Comparison of ENCODE assay signal across 9 mouse cellular contexts in the genomic region with DNA sequence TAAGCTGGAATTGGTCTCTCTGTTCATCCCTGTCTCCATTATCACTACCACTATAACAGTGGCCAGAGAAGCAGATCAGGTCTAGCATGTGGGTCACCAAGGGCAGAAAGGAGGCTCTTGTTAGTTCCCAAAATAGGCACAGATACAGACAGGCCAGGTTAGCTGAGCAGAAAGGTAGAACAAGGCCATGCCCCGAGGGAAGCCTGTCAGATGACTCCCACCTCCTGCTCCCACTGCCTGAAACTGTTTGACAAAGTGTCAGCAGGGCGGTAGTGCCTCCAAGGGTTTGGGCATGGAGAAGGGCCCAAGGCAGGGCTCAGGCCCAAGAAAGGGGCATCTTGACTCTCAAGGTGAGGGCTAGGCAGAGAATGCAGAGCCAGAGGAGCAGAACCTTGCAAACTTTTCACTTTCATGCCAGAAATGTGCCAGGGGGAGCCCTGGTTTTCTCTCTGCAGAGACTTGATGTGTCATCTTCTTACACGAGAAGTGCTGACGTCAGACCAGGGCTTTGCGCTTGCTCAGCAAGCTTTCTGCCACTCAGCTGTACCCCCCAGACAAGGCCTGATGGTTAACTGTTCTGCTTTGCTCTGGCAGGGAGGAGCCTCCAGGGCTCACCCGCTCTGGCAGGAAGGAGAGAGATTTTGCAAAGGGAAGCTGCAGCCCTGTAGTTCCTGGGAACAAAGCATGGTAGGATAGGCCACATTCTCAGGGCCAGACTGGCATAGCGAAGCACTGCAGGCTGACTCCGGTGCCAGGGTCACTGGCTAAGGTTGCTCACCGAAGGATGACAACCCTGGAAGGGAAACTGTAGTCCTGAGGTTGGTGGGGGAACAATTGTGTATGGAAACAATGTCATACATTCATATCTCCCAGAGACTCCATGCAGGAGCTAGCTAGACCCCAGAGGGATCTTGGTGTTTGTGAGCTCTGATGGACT. TPM values are rescaled to one million over a fixed set of nuclear protein-coding genes. Genes with fewer than 3 reads are reported as not detected.
DNase-seq lines count a peak whose midpoint lies in the region; ATAC-seq and TF ChIP-seq lines count a peak whose summit lies in the region.
"Had no signal": no experiment of that assay in that cellular context is flagged by ENCODE, and none has a peak within 500 bp of the region (broad histone marks: within the 10 kb centered on the region; RNA-seq: fewer than 3 reads in every experiment).

No protein-coding gene starts in this region.

- TF ChIP-seq CTCF in intestine, postnatal 0 days (IDR thresholded peaks at IDR 0.05; ENCODE audit: low read depth), result no peak

- H3K4me1 ChIP-seq in intestine, embryonic 16.5 days (ENCODE audit: control insufficient read depth, insufficient read depth, low read length), result no peaks in the 10 kb centered on the region
- no peaks in the 10 kb centered on the region for H3K4me1 ChIP-seq in intestine, postnatal 0 days (replicated peaks; ENCODE audit: control insufficient read depth, insufficient read depth, low read length)

- peak; percentile 87 for DNase-seq in adrenal gland, postnatal 14 days
- peak; percentile 49 for DNase-seq in frontal cortex, postnatal 25 days (ENCODE audit: low spot score in 2 of 2)
- peak; percentile 44 to 66 for DNase-seq in kidney, postnatal 4 days
- peak; percentile 24 for DNase-seq in lung, postnatal 25 days (ENCODE audit: low spot score)
- DNase-seq in testis, postnatal 10 days (ENCODE audit: low spot score), result peak; percentile 47
- no peak for DNase-seq in urinary bladder, postnatal 10 days (ENCODE audit: low spot score)

- no peaks in the 10 kb centered on the region for H3K36me3 ChIP-seq in intestine, embryonic 16.5 days (ENCODE audit: control insufficient read depth, insufficient read depth, low read length)
- H3K36me3 ChIP-seq in intestine, postnatal 0 days (ENCODE audit: control insufficient read depth, insufficient read depth), result no peaks in the 10 kb centered on the region
- H3K36me3 ChIP-seq: limb, embryonic 13.5 days had no signal

- no peaks in the 10 kb centered on the region for H3K27me3 ChIP-seq in intestine, embryonic 16.5 days (replicated peaks; ENCODE audit: control insufficient read depth, insufficient read depth, low read length)
- H3K27me3 ChIP-seq in intestine, postnatal 0 days (replicated peaks; ENCODE audit: control insufficient read depth, insufficient read depth, low read length), result no peaks in the 10 kb centered on the region

- ATAC-seq in intestine, embryonic 16.5 days, result peak; percentile 69
- ATAC-seq in intestine, postnatal 0 days, result no peak

- WGBS in intestine, embryonic 16.5 days, result 62% methylated on average over 9 of the region's 9 CpGs
- 61% methylated on average over 9 of the region's 9 CpGs for WGBS in intestine, postnatal 0 days

- H3K4me2 ChIP-seq in intestine, embryonic 16.5 days (ENCODE audit: low read depth, low read length), result no peak overlapping the region
- no peak overlapping the region for H3K4me2 ChIP-seq in intestine, postnatal 0 days (replicated peaks; ENCODE audit: low read depth)
- H3K4me2 ChIP-seq: limb, embryonic 13.5 days had no signal

- no peaks in the 10 kb centered on the region for H3K9me3 ChIP-seq in intestine, embryonic 16.5 days (ENCODE audit: control insufficient read depth, low read length)
- H3K9me3 ChIP-seq in intestine, postnatal 0 days (ENCODE audit: control insufficient read depth), result no peaks in the 10 kb centered on the region
- H3K9me3 ChIP-seq: limb, embryonic 13.5 days had no signal

- H3K9ac ChIP-seq in intestine, embryonic 16.5 days (ENCODE audit: low read depth, low read length), result peak overlapping the region; percentile 4; the same call in 1 of the 2 replicates
- H3K9ac ChIP-seq in intestine, postnatal 0 days (ENCODE audit: low read depth, low read length), result no peak overlapping the region
- H3K9ac ChIP-seq: limb, embryonic 13.5 days had no signal

- no peak overlapping the region for H3K4me3 ChIP-seq in intestine, embryonic 16.5 days (ENCODE audit: low read length)
- H3K4me3 ChIP-seq in intestine, postnatal 0 days (ENCODE audit: low read depth, low read length), result no peak overlapping the region
- H3K4me3 ChIP-seq: limb, embryonic 13.5 days had no signal

- H3K27ac ChIP-seq in intestine, embryonic 16.5 days (ENCODE audit: low read length), result no peak overlapping the region
- H3K27ac ChIP-seq in intestine, postnatal 0 days (ENCODE audit: low read depth, low read length), result no peak overlapping the region
- H3K27ac ChIP-seq: limb, embryonic 13.5 days had no signal

RNA-seq across cellular contexts. Expression of gene Bcar3, which starts 7.3 kb away (rescaled TPM):
- polyA plus RNA-seq in intestine, embryonic 16.5 days (2015; fragmentation: Nextera tagmentation; extraction: Ambion mirVana), result 23.7 and 27.2 TPM in 2 replicates
- 33.5 and 33.8 TPM in 2 replicates for polyA plus RNA-seq in intestine, postnatal 0 days (2015; fragmentation: Nextera tagmentation; extraction: Ambion mirVana)
- total RNA-seq in adrenal gland, postnatal 14 days (2021), result 51.4 and 55.5 TPM in 2 replicates

RNA-seq across cellular contexts. Expression of gene Dnttip2, which starts 27.1 kb away (rescaled TPM):
- 62.6 and 69.2 TPM in 2 replicates for polyA plus RNA-seq in intestine, embryonic 16.5 days (2015; fragmentation: Nextera tagmentation; extraction: Ambion mirVana)
- polyA plus RNA-seq in intestine, postnatal 0 days (2015; fragmentation: Nextera tagmentation; extraction: Ambion mirVana), result 42.4 and 44.9 TPM in 2 replicates
- 42.9 and 44.7 TPM in 2 replicates for total RNA-seq in adrenal gland, postnatal 14 days (2021)

RNA-seq across cellular contexts. Expression of gene Gclm, which starts 55.9 kb away (rescaled TPM):
- polyA plus RNA-seq in intestine, embryonic 16.5 days (2015; fragmentation: Nextera tagmentation; extraction: Ambion mirVana), result 84.7 and 122 TPM in 2 replicates
- polyA plus RNA-seq in intestine, postnatal 0 days (2015; fragmentation: Nextera tagmentation; extraction: Ambion mirVana), result 382 and 400 TPM in 2 replicates
- total RNA-seq in adrenal gland, postnatal 14 days (2021), result 60.8 and 92.3 TPM in 2 replicates
